Mouse (Mus musculus) heart, adult 2 months (tissue): ENCODE results near the gene Ubac2.

Experiments used
- CTCF ChIP-seq: fragments of 200-600 bp; IDR thresholded peaks from 2 replicates; pipeline ENCODE4 v1.8.1; 2022; ENCODE audit warnings: antibody characterized with exemption, mild to moderate bottlenecking, moderate library complexity
- EP300 ChIP-seq: fragments of 200-500 bp; IDR thresholded peaks from 2 replicates; pipeline ENCODE4 v1.6.1; 2011; ENCODE audit warnings: low read depth, low read length, control low read depth; ENCODE audit not compliant: insufficient read depth
- POLR2A ChIP-seq: fragments of 200-500 bp; IDR thresholded peaks from 2 replicates; pipeline ENCODE4 v1.6.1; 2011; ENCODE audit warnings: mild to moderate bottlenecking, low read depth, low read length, control low read depth; ENCODE audit not compliant: insufficient read depth

GRCm38 (mm10) chr14:122042142-122042694 lies 163.8 kb downstream of the Ubac2 start:
- TF ChIP-seq CTCF (no peak), POLR2A (no peak), EP300 (no peak)
